Mouse (Mus musculus) liver, adult (tissue): ENCODE results near the gene Olfr228.
"Not testable (repeated sequence)": the region's sequence is repeated elsewhere in the genome, so short reads cannot be mapped to it uniquely, and the experiment has no call there.

Experiments used
- GATA4 ChIP-seq: IDR thresholded peaks from 2 replicates; pipeline ENCODE4 v1.6.1; 2014; ENCODE audit warnings: mild to moderate bottlenecking, low read length; ENCODE audit not compliant: insufficient replicate concordance

Olfr228 gene

DNA sequence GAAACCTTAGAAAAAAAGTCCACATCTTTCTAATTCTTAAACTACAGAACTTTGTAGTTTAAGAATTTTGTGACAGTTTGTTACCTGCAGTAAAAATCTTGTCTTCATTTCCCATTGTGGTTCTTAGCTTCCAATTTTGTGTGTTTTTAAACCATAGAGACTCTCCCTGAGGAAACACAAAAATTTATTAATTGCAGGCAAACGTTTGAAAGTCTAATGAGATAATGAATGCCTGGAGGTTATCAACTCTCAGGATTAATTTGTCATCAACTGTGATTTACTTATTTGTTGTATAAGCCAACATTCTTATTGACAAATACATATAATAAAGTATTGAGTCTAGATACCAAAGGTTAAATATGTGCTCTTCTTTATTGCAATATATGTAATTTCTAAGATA is at the start of gene Olfr228:
TSS of gene Olfr228 (minus strand) at position 101 of the 400 bp plus-strand sequence.
- no peak for TF ChIP-seq GATA4

DNA sequence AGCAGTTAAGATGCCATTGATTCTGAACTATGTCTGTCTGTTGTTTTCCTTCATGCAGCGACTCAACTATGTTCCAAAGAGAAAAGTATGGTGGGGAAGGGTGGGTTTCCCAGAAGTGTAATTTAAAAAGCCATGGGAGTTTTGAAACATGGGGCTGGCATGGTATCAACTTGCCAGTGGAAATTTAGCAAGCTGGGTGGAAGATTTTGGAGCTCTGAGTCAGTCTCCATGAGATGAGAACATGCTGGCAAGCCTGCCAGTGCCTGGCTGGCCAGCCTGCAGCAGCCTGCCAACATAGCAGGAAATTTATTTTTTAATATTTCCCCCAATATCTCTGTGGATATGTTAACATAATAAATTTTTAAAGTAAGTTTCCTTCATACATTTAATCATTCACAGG is 43.8 kb upstream of the Olfr228 start:
- no peak for TF ChIP-seq GATA4

DNA sequence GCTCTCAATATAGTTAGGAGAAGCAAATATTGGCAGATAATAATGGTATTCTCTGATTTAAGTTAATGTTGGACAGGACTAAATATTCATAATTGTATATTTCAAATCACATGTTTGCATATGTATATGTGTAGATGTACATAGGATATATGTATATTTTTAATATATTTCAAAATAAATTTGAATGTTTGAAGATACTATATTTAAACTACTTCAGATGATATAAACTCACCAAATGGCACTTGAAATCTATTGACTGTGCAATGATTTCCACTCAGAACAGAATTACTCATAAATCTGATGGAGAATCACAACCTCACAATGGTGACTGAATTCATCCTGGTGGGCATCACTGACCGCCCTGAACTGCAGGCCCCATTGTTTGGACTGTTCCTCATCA is 21.0 kb upstream of the Olfr228 start, which contains the start of gene Olfr1076:
TSS of gene Olfr1076 (plus strand) at position 301 of the 400 bp plus-strand sequence.
- TF ChIP-seq GATA4: no peak

DNA sequence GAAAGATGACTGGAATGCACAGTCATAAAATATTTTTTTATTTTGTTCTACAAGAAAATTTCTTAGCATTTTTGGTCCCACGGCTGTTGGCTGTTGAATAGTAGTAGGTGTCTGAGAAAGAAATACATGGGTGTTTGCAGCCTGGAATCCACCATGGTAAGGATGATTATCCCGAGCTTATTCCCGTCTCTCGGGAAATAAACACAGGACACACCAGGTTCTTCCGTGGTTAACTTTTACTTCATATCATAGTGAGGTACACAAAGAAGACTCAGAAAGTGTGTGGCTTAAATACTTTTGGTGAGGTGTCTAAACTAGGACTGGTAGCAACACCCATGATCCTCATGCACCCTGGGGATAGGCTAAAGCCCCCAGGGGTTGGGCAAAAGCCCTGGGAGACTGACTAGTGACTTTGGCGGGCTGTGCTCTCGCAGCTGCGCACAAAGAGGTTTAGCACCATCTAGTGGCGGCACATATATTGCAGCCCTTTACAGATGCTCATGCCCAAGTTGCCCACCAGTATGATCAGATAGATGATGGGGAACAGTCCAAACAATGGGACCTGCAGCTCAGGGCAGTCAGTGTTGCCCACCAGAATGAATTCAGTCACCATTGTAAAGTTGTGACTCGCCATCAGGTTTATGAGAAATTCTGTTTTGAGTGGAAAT is 22.6 kb downstream of the Olfr228 start:
- TF ChIP-seq GATA4: no peak

DNA sequence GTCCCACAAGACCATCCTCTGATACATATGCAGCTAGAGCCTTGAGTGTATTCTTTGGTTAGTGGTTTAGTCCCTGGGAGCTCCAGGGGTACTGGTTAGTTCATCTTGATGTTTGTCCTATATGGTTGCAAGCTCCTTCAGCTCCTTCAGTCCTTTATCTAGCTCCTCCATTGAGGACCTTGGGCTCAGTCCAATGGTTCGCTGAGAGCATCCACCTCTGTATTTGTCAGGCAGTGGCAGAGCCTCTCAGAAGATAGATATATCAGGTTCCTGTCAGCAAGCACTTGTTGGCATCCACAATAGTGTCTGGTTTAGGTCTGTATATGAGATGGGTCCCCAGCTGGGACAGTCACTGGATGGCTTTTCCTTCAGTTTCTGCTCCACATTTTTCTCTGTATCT is 26.8 kb downstream of the Olfr228 start:
- TF ChIP-seq GATA4: no peak

DNA sequence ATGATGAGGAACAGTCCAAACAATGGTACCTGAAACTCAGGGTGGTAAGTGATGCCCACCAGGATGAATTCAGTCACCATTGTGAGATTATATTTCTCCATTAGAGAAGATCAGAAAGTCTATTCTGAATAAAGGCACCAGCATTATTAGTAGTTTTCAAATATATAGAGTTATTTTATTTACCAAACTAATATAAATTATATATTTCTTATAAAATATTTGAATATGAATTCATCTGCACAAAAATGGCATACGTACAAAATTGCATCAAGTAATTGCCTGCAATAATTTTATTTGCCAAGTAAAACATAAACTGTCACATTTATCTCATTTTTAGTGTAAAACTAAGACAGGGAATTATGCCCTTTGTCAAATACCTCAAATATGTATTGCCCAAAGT is 31.0 kb downstream of the Olfr228 start, which contains the start of gene Olfr1066:
TSS of gene Olfr1066 (minus strand) at position 101 of the 400 bp plus-strand sequence.
- TF ChIP-seq GATA4: no peak

DNA sequence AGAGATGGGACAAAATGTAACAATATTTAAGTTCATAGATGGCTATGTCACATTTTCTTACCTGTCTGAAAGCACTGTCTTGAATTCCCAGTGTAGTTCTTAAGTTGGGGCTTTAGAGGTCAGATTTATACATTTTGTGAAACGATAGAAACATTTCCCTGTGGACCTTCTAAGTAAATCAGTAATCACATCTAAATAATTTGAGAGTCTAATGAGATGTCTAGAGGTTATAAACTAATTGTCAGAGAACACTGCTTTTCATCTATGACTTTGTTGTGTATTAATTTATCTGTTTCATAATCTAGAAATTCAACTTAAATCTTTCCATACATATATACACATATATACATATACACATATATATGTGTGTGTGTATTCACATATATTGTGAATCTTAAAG is 36.7 kb downstream of the Olfr228 start, which contains the start of gene Olfr1065:
TSS of gene Olfr1065 (minus strand) at position 101 of the 400 bp plus-strand sequence.
- not testable (repeated sequence) for TF ChIP-seq GATA4
